Mouse (Mus musculus): ENCODE measurements around the gene Serpina3c. TPM values are rescaled to one million over a fixed set of nuclear protein-coding genes. Genes with fewer than 3 reads are reported as not detected.

Serpina3c gene
- not detected in 2 replicates for total RNA-seq (2012; rRNA removed)

DNA sequence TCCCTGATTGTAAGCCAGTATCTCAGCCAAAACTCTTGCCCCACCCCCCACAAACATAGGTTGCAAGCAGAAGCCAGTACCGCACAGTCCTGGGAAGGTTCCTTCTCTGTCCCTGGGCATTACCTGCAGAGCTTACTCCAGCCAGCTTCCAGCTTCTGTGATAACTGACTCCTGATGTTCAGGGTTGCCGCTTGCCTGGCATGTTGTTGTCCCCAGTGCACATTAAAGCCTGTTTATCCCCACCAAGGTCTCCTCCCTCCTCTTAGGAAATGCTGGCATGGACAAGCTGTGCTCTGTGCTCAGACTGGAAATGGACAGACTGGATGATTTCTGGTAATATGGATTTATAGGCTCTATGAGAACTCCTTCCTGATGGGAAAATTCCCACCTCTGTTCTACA lies at the start of gene Serpina3c:
TSS of gene Serpina3c (minus strand) at position 215 of the 400 bp plus-strand sequence.
- no peaks in the 10 kb centered on the region for H3K9me3 ChIP-seq (ENCODE audit: control insufficient read depth, insufficient read depth, low read depth, low read length)
- no peaks in the 10 kb centered on the region for H3K36me3 ChIP-seq (ENCODE audit: control insufficient read depth, insufficient read depth, low read length, poor library complexity, severe bottlenecking)
- no peak within 1 kb of the TSS for H3K9ac ChIP-seq (ENCODE audit: insufficient read depth, low read depth, low read length, poor library complexity, severe bottlenecking)
- no peak within 1 kb of the TSS for H3K27ac ChIP-seq (ENCODE audit: insufficient read depth, low read depth, low read length, poor library complexity, severe bottlenecking)
- in situ Hi-C loops (cut with MboI; ENCODE audit: low sequenced_read_pairs in 2 of 2, unreplicated experiment in 2 of 2) = no loop called here
- no peak for DNase-seq (ENCODE audit: low read depth, low spot score)
- TF ChIP-seq ZNF384 (IDR thresholded peaks at IDR 0.05; ENCODE audit: low read depth, low read length) (no peak), ZC3H11A (IDR thresholded peaks at IDR 0.05; ENCODE audit: borderline replicate concordance, low read depth, low read length) (no peak), HCFC1 (IDR thresholded peaks at IDR 0.05; ENCODE audit: borderline replicate concordance, insufficient read depth, low read length) (no peak), CHD2 (IDR thresholded peaks at IDR 0.05; ENCODE audit: low read depth, low read length) (no peak), MAFK (IDR thresholded peaks at IDR 0.05; ENCODE audit: insufficient read depth, low read depth, low read length) (no peak)
- no peaks in the 10 kb centered on the region for H3K4me1 ChIP-seq (ENCODE audit: control insufficient read depth in 2 of 2, insufficient read depth in 2 of 2, low read length in 2 of 2, poor library complexity in 1 of 2)
- H3K4me3 ChIP-seq (ENCODE audit: insufficient read depth in 1 of 2, low read depth in 1 of 2, low read length in 2 of 2, poor library complexity in 1 of 2, severe bottlenecking in 1 of 2) = no peak within 1 kb of the TSS

DNA sequence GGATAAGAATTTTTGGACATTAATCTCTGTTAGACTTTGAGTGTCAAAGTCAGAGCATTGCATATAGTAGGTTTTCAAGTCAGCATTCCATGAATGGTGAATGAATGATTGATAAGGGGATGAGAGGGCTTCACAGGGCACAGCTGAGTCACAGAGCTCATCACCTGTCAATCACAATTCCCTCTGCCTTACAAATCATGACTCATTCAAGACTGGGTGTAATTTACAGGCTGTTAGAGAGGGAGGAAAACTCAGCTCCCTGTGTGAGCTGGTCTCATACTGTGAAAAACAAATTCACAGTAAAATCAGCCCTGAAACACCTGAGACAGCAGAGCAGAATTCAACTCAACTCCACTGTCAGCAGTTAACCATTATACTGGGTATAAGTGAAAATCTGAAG lies 37.2 kb upstream of the Serpina3c start:
- Histone ChIP-seq H3K4me1 (ENCODE audit: control insufficient read depth in 2 of 2, insufficient read depth in 2 of 2, low read length in 2 of 2, poor library complexity in 1 of 2) (no peaks in the 10 kb centered on the region), H3K9me3 (ENCODE audit: control insufficient read depth, insufficient read depth, low read depth, low read length) (no peaks in the 10 kb centered on the region), H3K36me3 (ENCODE audit: control insufficient read depth, insufficient read depth, low read length, poor library complexity, severe bottlenecking) (no peaks in the 10 kb centered on the region), H3K9ac (ENCODE audit: insufficient read depth, low read depth, low read length, poor library complexity, severe bottlenecking) (no peak overlapping the region), H3K4me3 (ENCODE audit: insufficient read depth in 1 of 2, low read depth in 1 of 2, low read length in 2 of 2, poor library complexity in 1 of 2, severe bottlenecking in 1 of 2) (no peak overlapping the region), H3K27ac (ENCODE audit: insufficient read depth, low read depth, low read length, poor library complexity, severe bottlenecking) (no peak overlapping the region)
- DNase-seq (ENCODE audit: low read depth, low spot score) = no peak
- TF ChIP-seq ZC3H11A (IDR thresholded peaks at IDR 0.05; ENCODE audit: borderline replicate concordance, low read depth, low read length) (no peak), ZNF384 (IDR thresholded peaks at IDR 0.05; ENCODE audit: low read depth, low read length) (no peak), CHD2 (IDR thresholded peaks at IDR 0.05; ENCODE audit: low read depth, low read length) (no peak), HCFC1 (IDR thresholded peaks at IDR 0.05; ENCODE audit: borderline replicate concordance, insufficient read depth, low read length) (no peak), MAFK (IDR thresholded peaks at IDR 0.05; ENCODE audit: insufficient read depth, low read depth, low read length) (no peak)
- in situ Hi-C loops (cut with MboI; ENCODE audit: low sequenced_read_pairs in 2 of 2, unreplicated experiment in 2 of 2) = no loop called here

DNA sequence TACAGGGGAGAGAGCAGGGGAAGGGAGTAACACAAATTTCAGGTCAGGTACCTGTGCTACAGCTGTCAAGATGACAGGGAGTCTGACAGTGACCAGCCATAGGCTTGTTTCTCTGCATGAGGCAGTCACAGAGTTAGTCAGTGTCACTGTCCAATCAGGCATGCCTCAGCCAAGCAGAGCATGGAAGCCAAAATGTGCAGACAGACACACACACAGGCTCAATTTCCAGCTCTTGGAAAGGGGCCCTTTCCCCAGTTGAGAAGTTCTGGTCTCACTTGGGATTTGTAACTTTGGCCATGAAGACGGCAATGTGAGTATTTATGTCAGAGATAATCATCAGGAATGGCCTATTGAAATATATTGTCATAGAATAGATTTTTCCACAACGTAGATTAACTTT lies 35.6 kb upstream of the Serpina3c start:
- in situ Hi-C loops (cut with MboI; ENCODE audit: low sequenced_read_pairs in 2 of 2, unreplicated experiment in 2 of 2) = no loop called here
- Histone ChIP-seq H3K4me1 (ENCODE audit: control insufficient read depth in 2 of 2, insufficient read depth in 2 of 2, low read length in 2 of 2, poor library complexity in 1 of 2) (no peaks in the 10 kb centered on the region), H3K27ac (ENCODE audit: insufficient read depth, low read depth, low read length, poor library complexity, severe bottlenecking) (no peak overlapping the region), H3K4me3 (ENCODE audit: insufficient read depth in 1 of 2, low read depth in 1 of 2, low read length in 2 of 2, poor library complexity in 1 of 2, severe bottlenecking in 1 of 2) (no peak overlapping the region), H3K36me3 (ENCODE audit: control insufficient read depth, insufficient read depth, low read length, poor library complexity, severe bottlenecking) (no peaks in the 10 kb centered on the region), H3K9me3 (ENCODE audit: control insufficient read depth, insufficient read depth, low read depth, low read length) (no peaks in the 10 kb centered on the region), H3K9ac (ENCODE audit: insufficient read depth, low read depth, low read length, poor library complexity, severe bottlenecking) (no peak overlapping the region)
- DNase-seq (ENCODE audit: low read depth, low spot score) = no peak
- TF ChIP-seq MAFK (IDR thresholded peaks at IDR 0.05; ENCODE audit: insufficient read depth, low read depth, low read length) = no peak
- TF ChIP-seq CHD2 (IDR thresholded peaks at IDR 0.05; ENCODE audit: low read depth, low read length) = no peak
- TF ChIP-seq ZC3H11A (IDR thresholded peaks at IDR 0.05; ENCODE audit: borderline replicate concordance, low read depth, low read length) = no peak
- TF ChIP-seq ZNF384 (IDR thresholded peaks at IDR 0.05; ENCODE audit: low read depth, low read length) = no peak
- no peak for TF ChIP-seq HCFC1 (IDR thresholded peaks at IDR 0.05; ENCODE audit: borderline replicate concordance, insufficient read depth, low read length)

DNA sequence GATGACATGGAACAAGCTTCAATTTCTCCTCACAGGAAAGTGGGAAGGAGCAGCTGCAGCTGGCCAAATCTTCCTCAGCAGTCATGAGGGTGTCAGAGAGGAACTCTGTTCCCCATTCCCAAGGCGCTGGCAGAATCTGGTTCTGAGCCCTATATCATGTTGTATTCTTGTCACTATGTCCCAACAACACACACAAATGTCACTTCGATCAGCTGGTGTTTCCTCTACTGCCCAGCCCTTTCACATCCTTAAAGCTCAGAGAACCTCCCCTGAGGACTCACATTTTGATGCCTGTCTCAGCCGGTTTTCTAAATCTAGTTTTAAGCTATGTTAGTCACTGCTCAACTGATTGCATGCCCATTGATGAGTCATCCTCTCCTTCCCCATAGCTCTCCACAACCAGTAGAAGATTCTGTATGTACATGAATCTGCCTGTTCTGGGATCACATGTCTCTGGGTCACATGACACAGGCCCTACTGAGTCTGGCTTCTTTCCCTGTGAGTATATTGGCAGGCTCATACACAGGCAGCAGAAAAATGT lies 32.4 kb upstream of the Serpina3c start:
- H3K27ac ChIP-seq (ENCODE audit: insufficient read depth, low read depth, low read length, poor library complexity, severe bottlenecking) = no peak overlapping the region
- no peak for TF ChIP-seq MAFK (IDR thresholded peaks at IDR 0.05; ENCODE audit: insufficient read depth, low read depth, low read length)
- no peak for DNase-seq (ENCODE audit: low read depth, low spot score)
- no peaks in the 10 kb centered on the region for H3K4me1 ChIP-seq (ENCODE audit: control insufficient read depth in 2 of 2, insufficient read depth in 2 of 2, low read length in 2 of 2, poor library complexity in 1 of 2)
- in situ Hi-C loops (cut with MboI; ENCODE audit: low sequenced_read_pairs in 2 of 2, unreplicated experiment in 2 of 2) = no loop called here
- H3K9ac ChIP-seq (ENCODE audit: insufficient read depth, low read depth, low read length, poor library complexity, severe bottlenecking) = no peak overlapping the region
- no peaks in the 10 kb centered on the region for H3K9me3 ChIP-seq (ENCODE audit: control insufficient read depth, insufficient read depth, low read depth, low read length)
- H3K4me3 ChIP-seq (ENCODE audit: insufficient read depth in 1 of 2, low read depth in 1 of 2, low read length in 2 of 2, poor library complexity in 1 of 2, severe bottlenecking in 1 of 2) = no peak overlapping the region
- no peaks in the 10 kb centered on the region for H3K36me3 ChIP-seq (ENCODE audit: control insufficient read depth, insufficient read depth, low read length, poor library complexity, severe bottlenecking)

DNA sequence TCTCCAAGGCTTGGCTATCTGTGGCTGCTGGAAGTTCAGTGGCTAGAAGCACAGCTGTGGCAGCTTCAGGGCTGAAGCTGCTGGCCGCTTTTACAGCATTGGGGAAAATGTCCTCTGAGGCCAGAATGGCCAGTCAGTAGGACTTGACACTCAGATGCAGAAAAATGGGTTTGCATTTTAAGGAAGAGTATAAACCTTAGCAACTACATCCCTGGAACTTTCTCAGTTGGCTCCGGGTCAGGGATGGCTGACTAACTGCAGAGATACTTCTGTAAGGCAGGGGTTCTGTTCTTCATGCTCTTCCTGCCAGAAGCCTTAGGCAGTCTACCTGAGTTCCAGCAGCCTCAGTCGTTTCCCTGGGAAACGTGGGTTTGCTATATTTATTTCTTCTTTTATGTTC lies 31.4 kb upstream of the Serpina3c start:
- no peak for TF ChIP-seq CHD2 (IDR thresholded peaks at IDR 0.05; ENCODE audit: low read depth, low read length)
- no peak for TF ChIP-seq MAFK (IDR thresholded peaks at IDR 0.05; ENCODE audit: insufficient read depth, low read depth, low read length)
- TF ChIP-seq ZNF384 (IDR thresholded peaks at IDR 0.05; ENCODE audit: low read depth, low read length) = no peak
- no peak for TF ChIP-seq ZC3H11A (IDR thresholded peaks at IDR 0.05; ENCODE audit: borderline replicate concordance, low read depth, low read length)
- TF ChIP-seq HCFC1 (IDR thresholded peaks at IDR 0.05; ENCODE audit: borderline replicate concordance, insufficient read depth, low read length) = no peak
- H3K4me1 ChIP-seq (ENCODE audit: control insufficient read depth in 2 of 2, insufficient read depth in 2 of 2, low read length in 2 of 2, poor library complexity in 1 of 2) = no peaks in the 10 kb centered on the region
- no peak for DNase-seq (ENCODE audit: low read depth, low spot score)
- H3K9me3 ChIP-seq (ENCODE audit: control insufficient read depth, insufficient read depth, low read depth, low read length) = no peaks in the 10 kb centered on the region
- H3K9ac ChIP-seq (ENCODE audit: insufficient read depth, low read depth, low read length, poor library complexity, severe bottlenecking) = no peak overlapping the region
- no peak overlapping the region for H3K4me3 ChIP-seq (ENCODE audit: insufficient read depth in 1 of 2, low read depth in 1 of 2, low read length in 2 of 2, poor library complexity in 1 of 2, severe bottlenecking in 1 of 2)
- no peak overlapping the region for H3K27ac ChIP-seq (ENCODE audit: insufficient read depth, low read depth, low read length, poor library complexity, severe bottlenecking)
- in situ Hi-C loops (cut with MboI; ENCODE audit: low sequenced_read_pairs in 2 of 2, unreplicated experiment in 2 of 2) = no loop called here
- H3K36me3 ChIP-seq (ENCODE audit: control insufficient read depth, insufficient read depth, low read length, poor library complexity, severe bottlenecking) = no peaks in the 10 kb centered on the region
